Mouse (Mus musculus) limb, embryonic 14.5 days (tissue): ENCODE data around the gene Trpc4ap. TPM values are rescaled to one million over a fixed set of nuclear protein-coding genes. Genes with fewer than 3 reads are reported as not detected.

Experiments used
- ATAC-seq: fragments of 200-750 bp; cut with Nextera tagmentation; 2 replicates; pipeline ENCODE4 v1.8.0; 2017; ENCODE audit warnings: low read depth, moderate number of reproducible peaks, moderate TSS enrichment; ENCODE audit not compliant: low FRiP score
- DNase-seq: peaks from one replicate; pipeline ENCODE4 v3.0.0-alpha.2; 2015; ENCODE audit warnings: low spot score
- H3K27ac ChIP-seq: fragments of 300-500 bp; sonication (generic); replicated peaks from 2 replicates; pipeline ENCODE4 v1.5.1; 2014; ENCODE audit warnings: low read depth, mild to moderate bottlenecking, low read length, moderate library complexity, mixed read lengths
- H3K27me3 ChIP-seq: fragments of 300-500 bp; sonication (generic); 2 replicates; pipeline ENCODE4 v1.6.1; 2014; ENCODE audit warnings: low read length, mixed read lengths; ENCODE audit not compliant: control insufficient read depth, insufficient read depth
- H3K36me3 ChIP-seq: fragments of 300-500 bp; sonication (generic); 2 replicates; pipeline ENCODE4 v1.6.1; 2014; ENCODE audit warnings: mild to moderate bottlenecking, low read length, moderate library complexity, mixed read lengths; ENCODE audit not compliant: control insufficient read depth, insufficient read depth
- H3K4me1 ChIP-seq: fragments of 300-500 bp; sonication (generic); 2 replicates; pipeline ENCODE4 v1.6.1; 2014; ENCODE audit warnings: antibody characterized with exemption, low read length, mixed read lengths; ENCODE audit not compliant: control insufficient read depth, insufficient read depth
- H3K4me2 ChIP-seq: fragments of 300-500 bp; sonication (generic); replicated peaks from 2 replicates; pipeline ENCODE4 v1.6.1; 2014; ENCODE audit warnings: low read depth, mild to moderate bottlenecking, low read length, moderate library complexity; ENCODE audit not compliant: severe bottlenecking
- H3K4me3 ChIP-seq: fragments of 300-500 bp; sonication (generic); replicated peaks from 2 replicates; pipeline ENCODE4 v1.5.1; 2014; ENCODE audit warnings: low read length
- H3K9ac ChIP-seq: fragments of 300-500 bp; sonication (generic); 2 replicates; pipeline ENCODE4 v1.6.1; 2014; ENCODE audit warnings: mild to moderate bottlenecking, low read depth, low read length, moderate library complexity; ENCODE audit not compliant: severe bottlenecking
- H3K9me3 ChIP-seq: fragments of 300-500 bp; sonication (generic); 2 replicates; pipeline ENCODE4 v1.6.1; 2016; ENCODE audit warnings: low read length; ENCODE audit not compliant: control insufficient read depth
- POLR2A ChIP-seq: fragments of 200-500 bp; IDR thresholded peaks from 2 replicates; pipeline ENCODE4 v1.8.0; 2012; ENCODE audit warnings: inconsistent platforms, mild to moderate bottlenecking, moderate library complexity, borderline replicate concordance; ENCODE audit not compliant: insufficient read depth, insufficient read length; ENCODE audit errors: extremely low read depth
- WGBS: fragments of 180-500 bp; shearing (Covaris S2); extraction: QIAGEN DNeasy Blood & Tissue Kit; methylation state at CpG from one replicate; pipeline ENCODE4 v1.1.7; 2014; 5-methylcytosine and 5-hydroxymethylcytosine counted together
- polyA plus RNA-seq, 2 experiments: library from polyadenylated mRNA; depleted of rRNA in 1 of 2; stranded (reverse) in 1 of 2; unstranded in 1 of 2; fragments of >200 nt; fragmentation: Nextera tagmentation in 1 of 2; extraction: Ambion mirVana in 1 of 2; gene quantifications; 2 replicates each; pipeline versions ENCODE4 v1.2.1 to v1.2.3; 2012 to 2014

The Trpc4ap gene
- polyA plus RNA-seq, 2 experiments: 140 to 166 TPM

- Histone ChIP-seq H3K27me3 (no peaks in the 10 kb centered on the region), H3K4me2 (no peak overlapping the region), H3K9me3 (no peaks in the 10 kb centered on the region), H3K27ac (no peak overlapping the region), H3K4me3 (no peak overlapping the region), H3K4me1 (no peaks in the 10 kb centered on the region), H3K9ac (no peak overlapping the region), H3K36me3 (peaks cover 11% of the 10 kb centered on the region)
- ATAC-seq (no peak), DNase-seq (no peak)
- 85% methylated on average over 5 of the region's 5 CpGs for WGBS
- no peak for TF ChIP-seq POLR2A
These were observed 28.4 kb upstream of the Trpc4ap start for GRCm38 (mm10) chr2:155720585-155720984.

GRCm38 (mm10) chr2:155717082-155717990, 25.2 kb upstream of the Trpc4ap start:
- ATAC-seq: no peak
- Histone ChIP-seq H3K9me3 (no peaks in the 10 kb centered on the region), H3K4me2 (no peak overlapping the region), H3K27me3 (no peaks in the 10 kb centered on the region), H3K36me3 (peaks cover 17% of the 10 kb centered on the region), H3K9ac (no peak overlapping the region), H3K4me1 (no peaks in the 10 kb centered on the region), H3K27ac (no peak overlapping the region), H3K4me3 (no peak overlapping the region)
- 87% methylated on average over 12 of the region's 12 CpGs for WGBS
- no peak for DNase-seq
- no peak for TF ChIP-seq POLR2A

GRCm38 (mm10) chr2:155710557-155710956, 18.4 kb upstream of the Trpc4ap start:
- Histone ChIP-seq H3K4me2 (no peak overlapping the region), H3K36me3 (peaks cover 34% of the 10 kb centered on the region), H3K27me3 (no peaks in the 10 kb centered on the region), H3K9ac (no peak overlapping the region), H3K4me3 (no peak overlapping the region), H3K27ac (no peak overlapping the region), H3K9me3 (no peaks in the 10 kb centered on the region), H3K4me1 (no peaks in the 10 kb centered on the region)
- WGBS: 91% methylated on average over 11 of the region's 11 CpGs
- DNase-seq: no peak
- no peak for ATAC-seq
- TF ChIP-seq POLR2A: no peak

- Histone ChIP-seq H3K4me1 (no peaks in the 10 kb centered on the region), H3K9me3 (no peaks in the 10 kb centered on the region), H3K27ac (no peak overlapping the region), H3K36me3 (peaks cover 37% of the 10 kb centered on the region), H3K27me3 (no peaks in the 10 kb centered on the region), H3K9ac (no peak overlapping the region), H3K4me2 (no peak overlapping the region), H3K4me3 (no peak overlapping the region)
- DNase-seq (no peak), ATAC-seq (no peak)
- TF ChIP-seq POLR2A: no peak
- WGBS: 86% methylated on average over 4 of the region's 4 CpGs
These were observed 15.1 kb upstream of the Trpc4ap start for GRCm38 (mm10) chr2:155707251-155707650.

- Histone ChIP-seq H3K36me3 (peaks cover 24% of the 10 kb centered on the region), H3K27ac (no peak overlapping the region), H3K27me3 (no peaks in the 10 kb centered on the region), H3K9ac (no peak overlapping the region), H3K4me1 (no peaks in the 10 kb centered on the region), H3K4me2 (no peak overlapping the region), H3K4me3 (no peak overlapping the region), H3K9me3 (no peaks in the 10 kb centered on the region)
- DNase-seq: no peak
- WGBS: 64% methylated on average over 4 of the region's 4 CpGs
- no peak for ATAC-seq
- TF ChIP-seq POLR2A: no peak
These were observed 11.4 kb upstream of the Trpc4ap start for GRCm38 (mm10) chr2:155703630-155704029.
